Mouse (Mus musculus) effector memory CD4-positive, alpha-beta T cell, adult 7 months (primary cell): ENCODE results near the gene Pvr. TPM values are rescaled to one million over a fixed set of nuclear protein-coding genes. Genes with fewer than 3 reads are reported as not detected.

Experiments used
- polyA plus RNA-seq: library from polyadenylated mRNA; unstranded; fragments of 100-300 nt; shearing (Covaris generic); gene quantifications from one replicate; pipeline ENCODE4 v1.2.1, GENCODE M21; 2017

The Pvr gene
- 42.3 TPM for polyA plus RNA-seq

DNA sequence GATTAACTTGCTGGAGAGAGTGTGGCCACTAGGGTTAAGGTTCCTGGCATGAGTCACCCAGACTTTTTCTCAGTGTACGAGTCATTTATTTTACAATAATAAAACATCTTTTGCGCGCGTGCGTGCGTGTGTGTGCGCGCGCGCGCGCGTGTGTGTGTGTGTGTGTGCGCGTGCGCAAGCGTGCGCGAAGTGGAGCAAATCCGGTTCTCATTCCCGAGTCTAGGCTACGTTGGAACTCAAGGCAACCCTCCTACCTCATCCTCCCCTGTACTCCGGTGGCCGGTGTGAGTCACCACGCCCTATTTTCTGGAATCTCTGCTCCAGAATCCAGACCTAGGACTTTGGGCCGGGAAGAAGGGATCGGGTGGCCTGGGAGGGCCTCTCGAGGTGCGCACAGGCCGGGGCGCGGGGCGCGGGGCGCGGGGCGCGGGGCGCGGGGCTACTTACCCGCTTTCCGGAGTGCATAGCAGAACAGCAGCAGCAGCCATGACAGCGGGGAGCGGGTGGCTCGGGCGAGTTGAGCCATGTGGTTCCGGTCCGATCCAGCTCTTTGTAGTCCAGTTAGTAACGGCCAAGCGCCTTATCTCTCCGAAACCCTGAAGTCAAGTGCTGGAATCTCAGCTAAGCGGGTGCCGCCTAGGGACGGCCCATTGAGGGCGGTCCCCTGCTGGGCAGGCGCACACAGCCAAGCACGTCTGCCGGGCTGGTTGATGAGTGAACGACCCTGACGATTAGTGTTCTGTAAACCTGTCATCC, at the start of gene Pvr:
Pvr (minus strand) TSS at position 655 of the 756 bp plus-strand sequence.

GRCm38 (mm10) chr7:19964985-19965579, 44.1 kb upstream of the Pvr start, which contains the start of gene Ceacam20:
Ceacam20 (plus strand) TSS chr7:19965412.

GRCm38 (mm10) chr7:19950589-19950988, 29.6 kb upstream of the Pvr start, which contains the start of gene Igsf23:
Igsf23 (minus strand) TSS chr7:19950756.

DNA sequence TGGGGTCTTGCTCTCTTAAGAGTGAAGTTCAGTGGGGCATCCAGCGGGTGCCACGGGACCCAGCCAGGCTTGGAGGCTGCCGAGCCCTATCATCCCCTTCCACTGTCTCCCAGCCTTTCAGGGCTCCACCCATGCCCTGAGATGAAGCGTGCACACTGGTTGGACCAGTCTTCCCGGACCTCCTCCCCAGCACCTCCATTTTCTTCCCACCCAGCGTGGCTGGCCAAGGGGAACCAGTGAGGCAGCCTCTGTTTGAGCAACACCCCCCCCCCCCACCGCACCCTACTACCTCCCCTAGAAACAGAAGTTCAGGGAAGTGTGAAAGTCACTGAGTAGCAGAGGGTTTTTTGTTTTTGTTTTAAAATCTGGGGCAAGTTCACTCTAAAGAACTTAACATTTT, 33.1 kb downstream of the Pvr start, which contains the start of gene Ceacam19:
Ceacam19 (minus strand) TSS at position 117 of the 400 bp plus-strand sequence.

GRCm38 (mm10) chr7:19861199-19861598, 59.8 kb downstream of the Pvr start, which contains the start of gene Ceacam16:
Ceacam16 (minus strand) TSS chr7:19861299.

Other genes with a start within 250 kb of the Pvr start
- not detected for gene Apoc2, start 243.2 kb downstream of the Pvr start, polyA plus RNA-seq
- not detected for gene Gm44805, start 239.7 kb downstream of the Pvr start, polyA plus RNA-seq
- 0.18 TPM for gene Apoc4, start 239.7 kb downstream of the Pvr start, polyA plus RNA-seq
- gene Apoc1, start 228.5 kb downstream of the Pvr start, polyA plus RNA-seq, result not detected
- gene Apoe, start 222.0 kb downstream of the Pvr start, polyA plus RNA-seq, result 1.3 TPM
- gene Tomm40, start 205.7 kb downstream of the Pvr start, polyA plus RNA-seq, result 63.8 TPM
- gene Nectin2, start 170.7 kb downstream of the Pvr start, polyA plus RNA-seq, result not detected
- 0.65 TPM for gene Bcam, start 150.1 kb downstream of the Pvr start, polyA plus RNA-seq
- not detected for gene Cblc, start 124.4 kb downstream of the Pvr start, polyA plus RNA-seq
- gene Bcl3, start 98.4 kb downstream of the Pvr start, polyA plus RNA-seq, result 199 TPM
- not detected for gene Gm19345, start 69.2 kb downstream of the Pvr start, polyA plus RNA-seq
- not detected for gene Ceacam16, start 59.9 kb downstream of the Pvr start, polyA plus RNA-seq
- not detected for gene Ceacam19, start 33.2 kb downstream of the Pvr start, polyA plus RNA-seq
- 0.94 TPM for gene Igsf23, start 29.6 kb upstream of the Pvr start, polyA plus RNA-seq
- gene Ceacam20, start 44.3 kb upstream of the Pvr start, polyA plus RNA-seq, result 0.18 TPM
- gene Nlrp9b, start 70.3 kb upstream of the Pvr start, polyA plus RNA-seq, result 0.26 TPM
- gene Vmn1r91, start 178.5 kb upstream of the Pvr start, polyA plus RNA-seq, result 0.87 TPM
- gene Gm16442, start 201.4 kb upstream of the Pvr start, polyA plus RNA-seq, result not detected
- not detected for gene Vmn1r93, start 217.9 kb upstream of the Pvr start, polyA plus RNA-seq
- not detected for gene Vmn1r94, start 247.2 kb upstream of the Pvr start, polyA plus RNA-seq